Mouse (Mus musculus) heart, embryonic 14.5 days (tissue): Measurements from ENCODE around the gene Selenot. TPM values are rescaled to one million over a fixed set of nuclear protein-coding genes. Genes with fewer than 3 reads are reported as not detected.

Experiments
- ATAC-seq: fragments of 200-750 bp; cut with Nextera tagmentation; 2 replicates; pipeline ENCODE4 v1.8.0; 2017; ENCODE audit warnings: low read depth, moderate TSS enrichment; ENCODE audit not compliant: insufficient number of reproducible peaks, insufficient read depth, low FRiP score
- H3K27ac ChIP-seq, 2 experiments: fragments of 200-500 bp in 1 of 2; fragments of 300-500 bp in 1 of 2; sonication (generic) in 1 of 2; replicated peaks in 1 of 2; 2 replicates each; pipeline ENCODE4 v1.5.1; 2012 to 2014; ENCODE audit warnings: low read depth in 2 of 2, low read length in 2 of 2, control low read depth in 1 of 2, mild to moderate bottlenecking in 1 of 2, mixed read lengths in 1 of 2; ENCODE audit not compliant: control insufficient read depth in 1 of 2, insufficient read depth in 1 of 2
- H3K27me3 ChIP-seq: fragments of 300-500 bp; sonication (generic); 2 replicates; pipeline ENCODE4 v1.6.1; 2014; ENCODE audit warnings: mild to moderate bottlenecking, low read length, control low read depth; ENCODE audit not compliant: control insufficient read depth, insufficient read depth
- H3K36me3 ChIP-seq: fragments of 300-500 bp; sonication (generic); 2 replicates; pipeline ENCODE4 v1.6.1; 2014; ENCODE audit warnings: mild to moderate bottlenecking, control low read depth, low read length, mixed read lengths; ENCODE audit not compliant: control insufficient read depth, insufficient read depth
- H3K4me1 ChIP-seq, 2 experiments: fragments of 200-500 bp in 1 of 2; fragments of 300-500 bp in 1 of 2; sonication (generic) in 1 of 2; 2 replicates each; pipeline ENCODE4 v1.6.1; 2012 to 2014; ENCODE audit warnings: low read length in 2 of 2, control low read depth in 1 of 2, mixed read lengths in 1 of 2; ENCODE audit not compliant: control insufficient read depth in 2 of 2, insufficient read depth in 2 of 2
- H3K4me2 ChIP-seq: fragments of 300-500 bp; sonication (generic); 2 replicates; pipeline ENCODE4 v1.6.1; 2014; ENCODE audit warnings: mild to moderate bottlenecking, low read length
- H3K4me3 ChIP-seq, 2 experiments: fragments of 200-500 bp in 1 of 2; fragments of 300-500 bp in 1 of 2; sonication (generic) in 1 of 2; 2 replicates each; pipeline ENCODE4 v1.5.1; 2012 to 2014; ENCODE audit warnings: low read length in 2 of 2, mild to moderate bottlenecking in 2 of 2, control low read depth in 1 of 2, low read depth in 1 of 2, moderate library complexity in 1 of 2; ENCODE audit not compliant: control insufficient read depth in 1 of 2, insufficient read depth in 1 of 2
- H3K9ac ChIP-seq: fragments of 300-500 bp; sonication (generic); 2 replicates; pipeline ENCODE4 v1.6.1; 2014; ENCODE audit warnings: mild to moderate bottlenecking, low read length
- H3K9me3 ChIP-seq: fragments of 300-500 bp; sonication (generic); 2 replicates; pipeline ENCODE4 v1.6.1; 2016; ENCODE audit warnings: low read length, control low read depth; ENCODE audit not compliant: control insufficient read depth
- WGBS: fragments of 180-500 bp; shearing (Covaris S2); extraction: QIAGEN DNeasy Blood & Tissue Kit; methylation state at CpG from one replicate; pipeline ENCODE4 v1.1.7; 2014; 5-methylcytosine and 5-hydroxymethylcytosine counted together
- polyA plus RNA-seq: library from polyadenylated mRNA; unstranded; fragments of >200 nt; fragmentation: Nextera tagmentation; extraction: Ambion mirVana; gene quantifications from 2 replicates; pipeline ENCODE4 v1.2.1, GENCODE M21; 2014

Selenot gene
- polyA plus RNA-seq, 1 experiment from 2014 or later = 23.1 TPM

DNA sequence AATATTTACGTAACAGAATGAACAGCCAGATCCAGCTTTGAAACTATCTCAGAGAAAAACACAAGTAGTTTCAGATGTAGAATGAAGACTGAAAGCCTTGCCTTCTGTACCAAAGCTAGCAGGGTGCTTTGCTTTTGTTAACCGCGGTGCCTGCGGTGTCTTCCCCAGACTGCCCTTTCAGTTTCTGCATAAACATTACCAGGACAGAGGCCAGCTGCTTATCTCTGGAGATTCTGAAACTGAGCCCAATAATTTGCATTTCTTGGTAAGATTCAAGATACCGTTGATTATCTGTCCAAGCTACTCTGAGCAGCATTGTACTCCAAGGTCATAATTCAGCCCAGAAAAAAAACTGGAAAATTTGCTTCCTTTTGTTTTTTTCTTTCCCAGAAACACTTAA, 17.2 kb downstream of the Selenot start:
- ATAC-seq = no peak
- Histone ChIP-seq H3K9me3 (no peaks in the 10 kb centered on the region), H3K4me2 (no peak overlapping the region), H3K36me3 (peaks cover 42% of the 10 kb centered on the region), H3K4me3 (no peak overlapping the region), H3K4me1 (no peaks in the 10 kb centered on the region), H3K27me3 (no peaks in the 10 kb centered on the region), H3K9ac (no peak overlapping the region), H3K27ac (no peak overlapping the region)
- 81% methylated on average over 5 of the region's 5 CpGs for WGBS

DNA sequence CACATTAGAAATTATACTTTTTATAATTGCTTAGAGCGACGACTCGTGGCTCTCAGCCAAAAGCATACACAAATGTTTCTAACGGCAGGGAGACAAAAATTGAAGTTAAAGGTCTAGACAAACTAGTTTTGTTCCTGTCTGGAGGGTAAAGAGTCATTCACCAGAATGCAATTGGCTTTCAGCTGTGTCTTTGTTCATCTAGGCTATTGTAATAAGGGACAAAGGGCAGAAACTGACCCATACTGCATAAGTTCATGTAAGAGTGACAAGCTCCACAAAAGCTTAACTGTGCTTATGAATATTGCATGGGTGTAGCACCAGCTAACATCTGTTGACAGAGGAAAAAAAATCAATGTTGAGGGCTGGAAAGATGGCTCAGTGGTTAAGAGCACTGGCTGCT, 32.1 kb downstream of the Selenot start:
- Histone ChIP-seq H3K27me3 (no peaks in the 10 kb centered on the region), H3K4me3 (no peak overlapping the region), H3K9ac (no peak overlapping the region), H3K27ac (no peak overlapping the region), H3K9me3 (no peaks in the 10 kb centered on the region; the same call in 1 of the 2 replicates), H3K4me2 (no peak overlapping the region), H3K4me1 (no peaks in the 10 kb centered on the region), H3K36me3 (no peaks in the 10 kb centered on the region)
- WGBS = 93% methylated on average over 4 of the region's 4 CpGs
- no peak for ATAC-seq

- H3K4me2 ChIP-seq = no peak overlapping the region
- H3K27ac ChIP-seq = no peak overlapping the region
- no peaks in the 10 kb centered on the region for H3K27me3 ChIP-seq
- H3K4me3 ChIP-seq = no peak overlapping the region
- ATAC-seq = no peak
- no peaks in the 10 kb centered on the region; the same call in 1 of the 2 replicates for H3K9me3 ChIP-seq
- no peak overlapping the region for H3K9ac ChIP-seq
- no peaks in the 10 kb centered on the region for H3K4me1 ChIP-seq
- WGBS = 76% methylated on average over 5 of the region's 5 CpGs
- H3K36me3 ChIP-seq = no peaks in the 10 kb centered on the region
Measured at GRCm38 (mm10) chr3:58609985-58610384, 33.5 kb downstream of the Selenot start.

GRCm38 (mm10) chr3:58621066-58621465, 44.6 kb downstream of the Selenot start:
- Histone ChIP-seq H3K4me1 (no peaks in the 10 kb centered on the region), H3K27ac (no peak overlapping the region), H3K9me3 (no peaks in the 10 kb centered on the region), H3K4me3 (no peak overlapping the region), H3K36me3 (no peaks in the 10 kb centered on the region), H3K27me3 (no peaks in the 10 kb centered on the region), H3K9ac (no peak overlapping the region), H3K4me2 (no peak overlapping the region)
- no peak for ATAC-seq
- 74% methylated on average over 7 of the region's 7 CpGs for WGBS

- Histone ChIP-seq H3K4me3 (no peak overlapping the region), H3K9me3 (no peaks in the 10 kb centered on the region), H3K4me2 (no peak overlapping the region), H3K27me3 (no peaks in the 10 kb centered on the region), H3K9ac (no peak overlapping the region), H3K4me1 (no peaks in the 10 kb centered on the region), H3K27ac (no peak overlapping the region), H3K36me3 (no peaks in the 10 kb centered on the region)
- ATAC-seq = no peak
- 64% methylated on average over 3 of the region's 3 CpGs for WGBS
Measured at GRCm38 (mm10) chr3:58622665-58623394, 46.4 kb downstream of the Selenot start.

DNA sequence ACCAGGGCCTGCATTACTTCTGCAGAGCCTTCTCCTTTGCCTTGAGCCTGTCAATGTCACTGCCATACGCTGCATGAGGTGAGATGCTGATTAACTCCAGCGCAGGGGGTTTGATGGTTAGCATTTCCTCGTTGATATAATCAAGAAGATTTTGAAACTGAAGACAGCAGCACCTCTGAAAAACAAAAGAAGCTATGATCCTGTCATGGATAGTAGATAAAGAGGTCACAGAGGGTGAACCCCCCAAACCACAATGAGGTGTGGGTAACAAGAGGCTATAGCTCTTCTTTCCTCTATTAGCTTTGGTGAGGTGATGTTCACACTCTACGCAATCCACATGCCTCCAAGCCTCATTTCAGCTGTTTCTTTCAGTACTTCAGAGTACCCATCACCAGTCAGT, 48.5 kb downstream of the Selenot start:
- ATAC-seq = no peak
- Histone ChIP-seq H3K9me3 (no peaks in the 10 kb centered on the region), H3K4me2 (no peak overlapping the region), H3K36me3 (no peaks in the 10 kb centered on the region), H3K27me3 (no peaks in the 10 kb centered on the region), H3K9ac (no peak overlapping the region), H3K27ac (no peak overlapping the region), H3K4me3 (no peak overlapping the region), H3K4me1 (no peaks in the 10 kb centered on the region)
- 65% methylated on average over 4 of the region's 4 CpGs for WGBS

- Histone ChIP-seq H3K9me3 (no peaks in the 10 kb centered on the region), H3K9ac (no peak overlapping the region), H3K4me3 (no peak overlapping the region), H3K4me2 (no peak overlapping the region), H3K36me3 (no peaks in the 10 kb centered on the region), H3K4me1 (0 out of 4 replicates have a peak, but pooled peaks cover 0 to 3% of the 10 kb centered on the region in 2 experiments), H3K27me3 (no peaks in the 10 kb centered on the region), H3K27ac (no peak overlapping the region)
- 66% methylated on average over 2 of the region's 2 CpGs for WGBS
- ATAC-seq = no peak
Measured at GRCm38 (mm10) chr3:58631693-58632092, 55.3 kb downstream of the Selenot start.
